Mouse (Mus musculus) midbrain, embryonic 15.5 days (tissue): ENCODE measurements at regions not wholly inside any gene's neighbourhood (a gene's known extent, or its start where the extent isn't known, plus 50 kb on each side); places are given as distances from the start of the nearest gene placed in this dataset.

ENCODE experiments used
- ATAC-seq: fragments of 200-750 bp; cut with Nextera tagmentation; replicated peaks from 2 replicates; pipeline ENCODE4 v1.8.0; 2017; ENCODE audit warnings: moderate TSS enrichment
- H3K27ac ChIP-seq: fragments of 300-500 bp; sonication (generic); 2 replicates; pipeline ENCODE4 v1.5.1; 2015; ENCODE audit warnings: mild to moderate bottlenecking, inconsistent platforms
- H3K27me3 ChIP-seq: fragments of 300-500 bp; sonication (generic); replicated peaks from 2 replicates; pipeline ENCODE4 v1.6.1; 2015; ENCODE audit warnings: inconsistent platforms
- H3K36me3 ChIP-seq: fragments of 300-500 bp; sonication (generic); replicated peaks from 2 replicates; pipeline ENCODE4 v1.6.1; 2015; ENCODE audit warnings: inconsistent platforms
- H3K4me1 ChIP-seq: fragments of 300-500 bp; sonication (generic); 2 replicates; pipeline ENCODE4 v1.6.1; 2015; ENCODE audit warnings: inconsistent platforms
- H3K4me2 ChIP-seq: fragments of 300-500 bp; sonication (generic); 2 replicates; pipeline ENCODE4 v1.6.1; 2015; ENCODE audit warnings: inconsistent platforms, mild to moderate bottlenecking, moderate library complexity
- H3K4me3 ChIP-seq: fragments of 300-500 bp; sonication (generic); 2 replicates; pipeline ENCODE4 v1.5.1; 2015; ENCODE audit warnings: mild to moderate bottlenecking, inconsistent platforms
- H3K9ac ChIP-seq: fragments of 300-500 bp; sonication (generic); 2 replicates; pipeline ENCODE4 v1.6.1; 2015; ENCODE audit warnings: mild to moderate bottlenecking, inconsistent platforms
- H3K9me3 ChIP-seq: fragments of 300-500 bp; sonication (generic); 2 replicates; pipeline ENCODE4 v1.6.1; 2016; ENCODE audit warnings: inconsistent platforms
- WGBS: fragments of 180-500 bp; shearing (Covaris S2); methylation state at CpG from one replicate; pipeline ENCODE4 v1.1.7; 2015; ENCODE audit warnings: mixed read lengths; 5-methylcytosine and 5-hydroxymethylcytosine counted together

GRCm38 (mm10) chr3:34445354-34445753 is 204.9 kb upstream of the Sox2 start:
- peak; percentile 37; the same call in 1 of the 2 replicates for ATAC-seq
- peak overlapping the region; percentile 48; the same call in 1 of the 2 replicates for H3K27ac ChIP-seq
- WGBS, result 27% methylated on average over 7 of the region's 7 CpGs
- H3K9ac ChIP-seq, result no peak overlapping the region
- no peak overlapping the region for H3K4me3 ChIP-seq
- H3K4me2 ChIP-seq, result no peak overlapping the region
- no peaks in the 10 kb centered on the region for H3K9me3 ChIP-seq
- no peaks in the 10 kb centered on the region for H3K27me3 ChIP-seq
- no peaks in the 10 kb centered on the region for H3K36me3 ChIP-seq
- H3K4me1 ChIP-seq, result peaks cover 16% of the 10 kb centered on the region

DNA sequence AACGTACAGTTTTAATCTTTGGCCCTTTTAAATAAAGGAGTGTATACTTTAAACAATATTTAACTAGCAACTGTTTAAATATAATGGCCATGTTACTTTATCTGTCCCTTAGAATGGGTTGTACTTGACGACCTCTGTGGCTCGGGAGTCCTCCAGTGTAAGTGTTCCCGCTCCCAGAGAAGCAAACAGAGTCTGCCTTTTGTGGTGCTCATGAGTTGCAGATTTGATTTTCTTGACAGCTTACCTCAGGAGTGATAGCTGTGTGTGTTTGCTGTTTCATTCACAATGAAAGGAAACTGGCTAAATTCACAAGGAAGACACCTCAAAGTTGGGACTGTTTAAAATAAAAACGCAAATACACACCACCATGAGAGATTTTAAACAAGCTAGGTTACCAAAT is 205.4 kb upstream of the Sox2 start:
- Histone ChIP-seq H3K9ac (no peak overlapping the region), H3K4me3 (no peak overlapping the region), H3K9me3 (no peaks in the 10 kb centered on the region), H3K27ac (peak overlapping the region; percentile 48; the same call in 1 of the 2 replicates), H3K27me3 (no peaks in the 10 kb centered on the region), H3K4me1 (peaks cover 16% of the 10 kb centered on the region), H3K4me2 (no peak overlapping the region), H3K36me3 (no peaks in the 10 kb centered on the region)
- no peak for ATAC-seq
- WGBS, result 33% methylated on average over 5 of the region's 5 CpGs

- no peak overlapping the region for H3K4me3 ChIP-seq
- peak overlapping the region; percentile 27 for H3K4me2 ChIP-seq
- WGBS, result 12% methylated on average over 28 of the region's 28 CpGs
- H3K27ac ChIP-seq, result 0 out of 2 replicates have a peak overlapping the region, but pooled peaks have one; percentile 39
- H3K4me1 ChIP-seq, result peaks cover 16% of the 10 kb centered on the region
- H3K9ac ChIP-seq, result no peak overlapping the region
- peak; percentile 68; the same call in 1 of the 2 replicates for ATAC-seq
- no peaks in the 10 kb centered on the region for H3K27me3 ChIP-seq
- no peaks in the 10 kb centered on the region for H3K9me3 ChIP-seq
- H3K36me3 ChIP-seq, result no peaks in the 10 kb centered on the region
Measured at GRCm38 (mm10) chr3:34443731-34444628, 206.2 kb upstream of the Sox2 start.

- Histone ChIP-seq H3K9ac (no peak overlapping the region), H3K9me3 (no peaks in the 10 kb centered on the region), H3K4me2 (no peak overlapping the region), H3K27ac (no peak overlapping the region), H3K27me3 (no peaks in the 10 kb centered on the region), H3K4me1 (peaks cover 16% of the 10 kb centered on the region), H3K36me3 (no peaks in the 10 kb centered on the region), H3K4me3 (no peak overlapping the region)
- 53% methylated on average over 5 of the region's 5 CpGs for WGBS
- ATAC-seq, result no peak
Measured at GRCm38 (mm10) chr3:34443307-34443706, 206.9 kb upstream of the Sox2 start.

DNA sequence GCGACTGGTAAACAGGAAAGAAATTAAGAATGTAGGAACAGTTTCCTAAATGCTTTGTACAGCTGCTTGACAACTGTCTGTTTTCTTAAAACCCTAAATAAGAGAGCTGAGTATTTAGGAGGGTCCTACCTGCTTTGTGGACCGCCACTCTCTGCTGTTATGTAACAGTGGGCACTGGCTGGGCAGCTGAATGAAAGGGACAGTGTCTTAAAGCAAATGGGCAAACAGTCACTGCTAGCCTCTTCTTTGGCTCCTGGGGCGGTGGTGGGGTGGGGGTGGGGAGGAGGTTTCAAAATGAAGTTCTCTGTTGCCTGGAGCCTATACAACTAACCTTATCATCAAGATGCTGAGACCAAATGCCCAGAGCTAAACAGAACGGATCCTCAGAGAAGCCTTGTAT is 208.4 kb upstream of the Sox2 start:
- Histone ChIP-seq H3K4me3 (no peak overlapping the region), H3K4me2 (no peak overlapping the region), H3K27me3 (0 out of 2 replicates have a peak, but pooled peaks cover 2% of the 10 kb centered on the region), H3K4me1 (peaks cover 16% of the 10 kb centered on the region), H3K27ac (0 out of 2 replicates have a peak overlapping the region, but pooled peaks have one; percentile 56), H3K36me3 (no peaks in the 10 kb centered on the region), H3K9ac (no peak overlapping the region), H3K9me3 (no peaks in the 10 kb centered on the region)
- 40% methylated on average over 4 of the region's 4 CpGs for WGBS
- 0 out of 2 replicates have a peak, but pooled peaks have one; percentile 28 for ATAC-seq

DNA sequence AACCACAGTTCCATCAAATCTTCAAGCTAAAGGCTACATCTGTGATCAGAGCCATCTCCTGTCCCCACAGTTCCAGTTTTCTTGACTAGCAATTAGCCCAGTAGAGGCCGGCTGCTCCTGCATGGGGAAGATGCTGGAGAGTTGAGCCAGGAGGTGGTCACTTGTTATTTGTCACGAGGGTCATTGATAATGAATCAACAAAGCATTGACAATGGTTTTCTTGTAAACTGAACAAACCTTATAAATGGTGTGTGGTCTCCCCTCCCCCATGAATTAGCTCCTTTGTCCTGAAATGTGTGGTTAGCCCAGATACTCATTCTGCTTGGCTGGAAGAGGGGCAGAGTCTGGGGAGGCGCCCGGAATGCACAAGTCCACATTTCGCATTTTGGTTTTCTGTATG is 208.9 kb upstream of the Sox2 start:
- Histone ChIP-seq H3K9ac (no peak overlapping the region), H3K9me3 (no peaks in the 10 kb centered on the region), H3K27me3 (0 out of 2 replicates have a peak, but pooled peaks cover 2% of the 10 kb centered on the region), H3K4me3 (no peak overlapping the region), H3K4me1 (peaks cover 16% of the 10 kb centered on the region), H3K27ac (peak overlapping the region; percentile 61), H3K4me2 (no peak overlapping the region), H3K36me3 (no peaks in the 10 kb centered on the region)
- WGBS, result 32% methylated on average over 5 of the region's 5 CpGs
- ATAC-seq, result 0 out of 2 replicates have a peak, but pooled peaks have one; percentile 47

DNA sequence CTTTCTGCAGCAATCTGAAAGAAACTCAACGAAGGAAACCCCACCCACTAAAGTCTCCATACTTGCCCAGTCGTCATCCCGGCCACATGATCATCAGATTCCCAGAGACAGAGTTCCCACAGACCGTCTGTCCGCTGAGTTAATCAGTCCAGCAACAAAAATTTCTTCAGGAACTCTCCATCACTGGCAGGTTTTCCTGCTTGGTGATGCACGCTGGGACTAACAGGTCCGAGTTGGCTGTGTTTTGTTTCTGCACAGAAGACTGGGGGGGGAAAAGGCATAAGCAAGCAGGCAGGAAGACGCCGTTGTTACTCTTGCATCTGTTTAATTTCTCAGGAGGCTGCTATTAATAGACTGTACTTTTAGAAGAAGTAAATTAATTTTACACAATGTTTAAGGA is 215.3 kb upstream of the Sox2 start:
- H3K4me2 ChIP-seq, result no peak overlapping the region
- ATAC-seq, result peak; percentile 37; the same call in 1 of the 2 replicates
- no peaks in the 10 kb centered on the region for H3K36me3 ChIP-seq
- H3K27me3 ChIP-seq, result 0 out of 2 replicates have a peak, but pooled peaks cover 2% of the 10 kb centered on the region
- H3K9ac ChIP-seq, result no peak overlapping the region
- H3K4me1 ChIP-seq, result peaks cover 12% of the 10 kb centered on the region; the same call in 1 of the 2 replicates
- no peak overlapping the region for H3K4me3 ChIP-seq
- WGBS, result 47% methylated on average over 9 of the region's 9 CpGs
- H3K9me3 ChIP-seq, result no peaks in the 10 kb centered on the region
- no peak overlapping the region for H3K27ac ChIP-seq

GRCm38 (mm10) chr3:34427967-34428366 is 222.2 kb upstream of the Sox2 start:
- no peaks in the 10 kb centered on the region for H3K27me3 ChIP-seq
- no peaks in the 10 kb centered on the region for H3K36me3 ChIP-seq
- no peak for ATAC-seq

DNA sequence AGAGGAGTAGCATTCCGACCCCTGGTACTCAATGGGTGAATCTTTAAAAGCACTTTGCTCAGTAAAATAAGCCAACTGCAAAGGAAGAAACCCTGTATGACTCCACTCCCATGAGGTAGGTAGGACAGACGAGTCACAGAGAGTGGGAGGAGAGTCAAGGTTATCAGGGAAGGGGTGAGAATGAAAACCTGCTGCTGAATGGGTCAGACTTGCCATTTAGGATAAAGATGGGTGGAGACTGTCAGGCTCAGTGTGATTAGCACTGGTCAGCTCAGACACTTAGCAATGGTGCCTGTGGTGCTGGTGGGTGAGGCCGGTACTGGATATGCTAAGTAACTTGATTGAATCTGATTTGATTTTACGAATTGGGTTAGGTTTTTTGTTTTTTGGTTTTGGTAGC is 222.7 kb upstream of the Sox2 start:
- ATAC-seq, result no peak
- no peaks in the 10 kb centered on the region for H3K4me1 ChIP-seq
- H3K4me3 ChIP-seq, result no peak overlapping the region
- H3K9me3 ChIP-seq, result no peaks in the 10 kb centered on the region
- no peaks in the 10 kb centered on the region for H3K36me3 ChIP-seq
- H3K9ac ChIP-seq, result no peak overlapping the region
- no peak overlapping the region for H3K27ac ChIP-seq
- no peak overlapping the region for H3K4me2 ChIP-seq
- H3K27me3 ChIP-seq, result no peaks in the 10 kb centered on the region
- WGBS, result 90% methylated on average over 4 of the region's 4 CpGs

More at GRCm38 (mm10) chr3:34427967-34428366, 222.2 kb upstream of the Sox2 start:
- Histone ChIP-seq H3K9ac (no peak overlapping the region), H3K4me1 (no peaks in the 10 kb centered on the region), H3K4me2 (no peak overlapping the region), H3K9me3 (no peaks in the 10 kb centered on the region), H3K27ac (no peak overlapping the region), H3K4me3 (no peak overlapping the region)
- 93% methylated on average over 8 of the region's 8 CpGs for WGBS

GRCm38 (mm10) chr3:34426955-34427354 is 223.2 kb upstream of the Sox2 start:
- Histone ChIP-seq H3K9me3 (no peaks in the 10 kb centered on the region), H3K27ac (no peak overlapping the region), H3K27me3 (no peaks in the 10 kb centered on the region), H3K36me3 (no peaks in the 10 kb centered on the region), H3K4me3 (no peak overlapping the region), H3K9ac (no peak overlapping the region), H3K4me2 (no peak overlapping the region), H3K4me1 (no peaks in the 10 kb centered on the region)
- ATAC-seq, result no peak
- WGBS, result 88% methylated on average over 10 of the region's 10 CpGs

- H3K4me1 ChIP-seq, result peaks cover 12% of the 10 kb centered on the region
- H3K9ac ChIP-seq, result no peak overlapping the region
- no peaks in the 10 kb centered on the region for H3K27me3 ChIP-seq
- no peaks in the 10 kb centered on the region for H3K9me3 ChIP-seq
- H3K4me2 ChIP-seq, result peak overlapping the region; percentile 33
- H3K4me3 ChIP-seq, result no peak overlapping the region
- H3K27ac ChIP-seq, result peak overlapping the region; percentile 79
- ATAC-seq, result peak; percentile 70
- WGBS, result 41% methylated on average over 3 of the region's 3 CpGs
- no peaks in the 10 kb centered on the region for H3K36me3 ChIP-seq
Measured at GRCm38 (mm10) chr3:34411915-34412306, 238.3 kb upstream of the Sox2 start.

DNA sequence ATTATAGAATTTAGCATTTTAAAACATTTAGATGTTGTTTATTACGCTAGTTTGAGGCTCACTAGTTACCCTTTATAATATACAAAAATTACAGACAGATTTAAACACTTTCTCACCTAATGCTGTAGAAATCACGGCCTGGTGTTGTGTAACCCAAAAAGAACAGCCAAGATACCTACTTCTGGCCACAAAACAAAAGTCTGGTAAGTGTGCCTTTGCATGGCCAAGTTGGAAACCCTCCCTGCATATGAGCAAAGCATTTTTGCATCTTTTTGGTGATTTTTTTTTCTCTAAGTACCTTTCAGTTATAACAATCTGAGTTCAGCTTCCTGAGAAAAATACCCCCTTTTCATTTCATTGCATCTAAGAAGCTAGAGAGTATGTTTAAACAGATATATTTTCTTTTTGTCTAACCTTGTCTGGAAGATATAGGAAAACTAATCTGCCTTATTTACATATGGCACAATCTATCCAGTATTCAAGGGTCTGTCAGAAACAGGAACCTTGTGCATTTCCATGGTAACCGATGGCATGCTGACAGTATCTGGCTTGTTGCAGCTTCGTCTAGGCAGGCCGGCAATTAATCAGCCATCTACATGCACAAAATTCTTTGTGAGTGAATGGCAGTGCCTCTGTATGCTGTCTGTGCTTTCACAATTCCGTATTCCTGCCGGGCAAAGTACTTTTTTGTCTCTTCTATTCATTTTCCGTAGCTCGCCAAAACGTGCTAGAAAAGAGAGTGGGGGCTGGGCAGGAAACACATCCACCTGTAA is 238.9 kb upstream of the Sox2 start:
- no peaks in the 10 kb centered on the region for H3K9me3 ChIP-seq
- no peaks in the 10 kb centered on the region for H3K27me3 ChIP-seq
- WGBS, result 23% methylated on average over 10 of the region's 10 CpGs
- peak overlapping the region; percentile 33 for H3K4me2 ChIP-seq
- no peak overlapping the region for H3K9ac ChIP-seq
- ATAC-seq, result peak; percentile 95
- H3K27ac ChIP-seq, result peak overlapping the region; percentile 79
- H3K36me3 ChIP-seq, result no peaks in the 10 kb centered on the region
- H3K4me3 ChIP-seq, result no peak overlapping the region
- H3K4me1 ChIP-seq, result peaks cover 12% of the 10 kb centered on the region
